Mouse (Mus musculus) stomach, embryonic 16.5 days (tissue): ENCODE results near the gene A930009A15Rik. TPM values are rescaled to one million over a fixed set of nuclear protein-coding genes. Genes with fewer than 3 reads are reported as not detected.

Experiments used
- ATAC-seq: fragments of 200-750 bp; cut with Nextera tagmentation; 2 replicates; pipeline ENCODE4 v1.8.0; 2017; ENCODE audit warnings: moderate number of reproducible peaks, moderate TSS enrichment; ENCODE audit not compliant: insufficient read depth, low FRiP score
- H3K27ac ChIP-seq: fragments of 300-500 bp; sonication (generic); 2 replicates; pipeline ENCODE4 v1.5.1; 2014; ENCODE audit warnings: low read length
- H3K27me3 ChIP-seq: fragments of 300-500 bp; sonication (generic); 2 replicates; pipeline ENCODE4 v1.6.1; 2014; ENCODE audit warnings: low read length, control low read depth, mixed read lengths; ENCODE audit not compliant: control insufficient read depth, insufficient read depth
- H3K36me3 ChIP-seq: fragments of 300-500 bp; sonication (generic); 2 replicates; pipeline ENCODE4 v1.6.1; 2014; ENCODE audit warnings: low read length; ENCODE audit not compliant: control insufficient read depth, insufficient read depth
- H3K4me1 ChIP-seq: fragments of 300-500 bp; sonication (generic); 2 replicates; pipeline ENCODE4 v1.6.1; 2014; ENCODE audit warnings: low read length, control low read depth, mixed read lengths; ENCODE audit not compliant: control insufficient read depth, insufficient read depth
- H3K4me2 ChIP-seq: fragments of 300-500 bp; sonication (generic); 2 replicates; pipeline ENCODE4 v1.6.1; 2014; ENCODE audit warnings: low read depth, low read length, mixed read lengths
- H3K4me3 ChIP-seq: fragments of 300-500 bp; sonication (generic); replicated peaks from 2 replicates; pipeline ENCODE4 v1.5.1; 2014; ENCODE audit warnings: mild to moderate bottlenecking, low read length
- H3K9ac ChIP-seq: fragments of 300-500 bp; sonication (generic); 2 replicates; pipeline ENCODE4 v1.6.1; 2014; ENCODE audit warnings: low read length
- H3K9me3 ChIP-seq: fragments of 300-500 bp; sonication (generic); replicated peaks from 2 replicates; pipeline ENCODE4 v1.6.1; 2016; ENCODE audit warnings: low read length, control low read depth; ENCODE audit not compliant: control insufficient read depth
- WGBS: fragments of 180-500 bp; shearing (Covaris S2); extraction: QIAGEN DNeasy Blood & Tissue Kit; methylation state at CpG from one replicate; pipeline ENCODE4 v1.1.7; 2014; 5-methylcytosine and 5-hydroxymethylcytosine counted together
- polyA plus RNA-seq: library from polyadenylated mRNA; unstranded; fragments of >200 nt; fragmentation: Nextera tagmentation; extraction: Ambion mirVana; gene quantifications from 2 replicates; pipeline ENCODE4 v1.2.1, GENCODE M21; 2015

Gene A930009A15Rik
- polyA plus RNA-seq, 1 experiment from 2014 or later: not detected

DNA sequence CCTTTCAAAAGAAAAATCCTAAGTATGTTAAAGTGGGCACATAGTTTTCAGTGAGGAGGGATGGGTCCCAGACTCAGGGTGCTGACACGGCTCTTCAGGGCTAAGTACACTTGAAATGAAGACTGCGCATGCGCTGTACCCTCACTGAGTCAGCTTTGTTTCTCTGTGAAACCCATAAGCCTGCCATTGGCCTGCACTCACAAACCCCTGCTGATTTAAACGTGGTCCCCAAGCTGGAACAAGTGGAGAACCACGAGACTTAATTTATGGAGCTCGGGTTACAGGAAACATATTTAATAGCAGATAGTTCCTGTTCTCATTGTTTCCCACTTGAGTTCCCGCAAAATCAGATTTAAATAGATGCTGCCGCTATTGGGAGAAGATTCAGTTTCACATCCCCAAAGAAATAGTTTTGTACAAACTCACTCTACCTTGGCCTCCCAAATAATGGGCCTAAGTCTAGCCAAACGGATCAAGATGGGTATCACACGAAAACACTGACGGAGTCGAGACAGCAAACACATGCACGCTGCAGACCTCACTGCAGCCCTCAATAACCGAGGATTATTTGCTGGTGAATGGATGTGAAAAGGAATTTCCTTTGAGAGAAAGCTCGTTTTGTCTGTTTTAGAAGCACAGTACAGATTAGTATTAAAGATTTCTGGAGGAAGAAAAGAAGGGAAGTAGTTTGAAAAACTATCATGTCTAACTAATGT, 54.3 kb downstream of the A930009A15Rik start:
- WGBS: 56% methylated on average over 15 of the region's 15 CpGs
- H3K36me3 ChIP-seq: no peaks in the 10 kb centered on the region
- H3K4me3 ChIP-seq: no peak overlapping the region
- no peak overlapping the region for H3K27ac ChIP-seq
- ATAC-seq: no peak
- H3K9me3 ChIP-seq: no peaks in the 10 kb centered on the region
- no peaks in the 10 kb centered on the region for H3K27me3 ChIP-seq
- no peaks in the 10 kb centered on the region for H3K4me1 ChIP-seq
- no peak overlapping the region for H3K9ac ChIP-seq
- no peak overlapping the region for H3K4me2 ChIP-seq

DNA sequence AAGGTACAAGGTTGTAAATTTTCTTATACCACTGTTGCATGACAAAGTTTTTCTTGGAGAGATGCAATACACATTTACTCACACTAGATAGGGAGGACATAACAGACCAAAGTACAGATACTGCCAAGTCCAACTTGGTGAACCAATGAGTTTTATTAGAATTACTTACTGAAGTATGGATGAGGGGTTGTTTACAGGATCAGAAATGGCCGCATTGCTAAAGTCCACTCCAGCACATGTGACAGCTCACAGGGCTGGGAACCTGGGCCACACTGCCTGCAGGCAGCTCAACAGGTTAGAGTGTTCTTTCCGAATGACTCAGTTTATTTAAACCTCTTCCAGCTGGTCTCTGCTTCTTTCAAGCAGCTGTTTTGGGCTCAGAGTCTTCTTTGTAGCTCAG, 55.2 kb downstream of the A930009A15Rik start:
- no peaks in the 10 kb centered on the region for H3K9me3 ChIP-seq
- H3K9ac ChIP-seq: no peak overlapping the region
- WGBS: 62% methylated on average over 2 of the region's 2 CpGs
- no peak overlapping the region for H3K27ac ChIP-seq
- H3K36me3 ChIP-seq: no peaks in the 10 kb centered on the region
- peak; percentile 10; the same call in 1 of the 2 replicates for ATAC-seq
- H3K4me1 ChIP-seq: no peaks in the 10 kb centered on the region
- no peaks in the 10 kb centered on the region for H3K27me3 ChIP-seq
- no peak overlapping the region for H3K4me2 ChIP-seq
- H3K4me3 ChIP-seq: no peak overlapping the region

DNA sequence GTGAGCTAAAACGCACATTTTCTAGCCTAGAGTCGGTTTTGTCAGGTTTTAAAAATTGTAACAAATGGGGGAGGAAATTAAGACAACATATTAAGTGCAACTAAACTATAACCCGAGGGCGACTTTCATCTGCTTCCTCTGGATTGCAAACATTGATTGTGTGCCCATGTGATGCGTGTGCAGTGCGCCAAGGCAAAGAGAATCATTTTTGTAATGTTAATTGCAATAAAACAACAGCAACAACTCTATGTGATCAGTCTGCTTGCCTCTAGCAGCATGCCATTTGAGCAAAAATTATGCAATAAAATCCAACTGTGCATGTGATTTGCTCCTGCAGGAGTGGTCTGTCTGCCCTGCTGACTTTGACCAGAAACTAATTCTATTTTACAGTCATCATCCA, 56.9 kb downstream of the A930009A15Rik start:
- no peak for ATAC-seq
- H3K9me3 ChIP-seq: no peaks in the 10 kb centered on the region
- H3K27me3 ChIP-seq: no peaks in the 10 kb centered on the region
- 87% methylated on average over 6 of the region's 6 CpGs for WGBS
- H3K36me3 ChIP-seq: no peaks in the 10 kb centered on the region
- H3K4me1 ChIP-seq: no peaks in the 10 kb centered on the region
- H3K4me2 ChIP-seq: no peak overlapping the region
- no peak overlapping the region for H3K9ac ChIP-seq
- H3K4me3 ChIP-seq: no peak overlapping the region
- H3K27ac ChIP-seq: no peak overlapping the region

Other genes starting within 250 kb of the A930009A15Rik start
- gene Tmem19, start 207.5 kb upstream of the A930009A15Rik start, polyA plus RNA-seq: 28.5 and 33.7 TPM in 2 replicates
- gene Thap2, start 185.5 kb upstream of the A930009A15Rik start, polyA plus RNA-seq: 21.3 and 24.1 TPM in 2 replicates
- gene Zfc3h1, start 185.0 kb upstream of the A930009A15Rik start, polyA plus RNA-seq: 19.7 and 20.5 TPM in 2 replicates
- 4.4 and 4.8 TPM in 2 replicates for gene Lgr5, start 17.8 kb downstream of the A930009A15Rik start, polyA plus RNA-seq
- 130 and 145 TPM in 2 replicates for gene Tspan8, start 246.8 kb downstream of the A930009A15Rik start, polyA plus RNA-seq